Mouse (Mus musculus): ENCODE measurements around the gene Cyth2.

GRCm38 (mm10) chr7:45833148-45833790 lies 18.9 kb upstream of the Cyth2 start:
- TF ChIP-seq CTCF (IDR thresholded peaks at IDR 0.05; ENCODE audit: extremely low read depth, insufficient read depth, insufficient read length, insufficient replicate concordance) (no peak), POLR2A (IDR thresholded peaks at IDR 0.05; ENCODE audit: low read depth, low read length) (no peak)
